Mouse (Mus musculus) right cerebral cortex, postnatal 14 days (tissue): ENCODE measurements around the gene Hmgb1.

Experiments used
- DNase-seq: peaks from one replicate; pipeline ENCODE4 v3.0.0; 2022

Gene Hmgb1

DNA sequence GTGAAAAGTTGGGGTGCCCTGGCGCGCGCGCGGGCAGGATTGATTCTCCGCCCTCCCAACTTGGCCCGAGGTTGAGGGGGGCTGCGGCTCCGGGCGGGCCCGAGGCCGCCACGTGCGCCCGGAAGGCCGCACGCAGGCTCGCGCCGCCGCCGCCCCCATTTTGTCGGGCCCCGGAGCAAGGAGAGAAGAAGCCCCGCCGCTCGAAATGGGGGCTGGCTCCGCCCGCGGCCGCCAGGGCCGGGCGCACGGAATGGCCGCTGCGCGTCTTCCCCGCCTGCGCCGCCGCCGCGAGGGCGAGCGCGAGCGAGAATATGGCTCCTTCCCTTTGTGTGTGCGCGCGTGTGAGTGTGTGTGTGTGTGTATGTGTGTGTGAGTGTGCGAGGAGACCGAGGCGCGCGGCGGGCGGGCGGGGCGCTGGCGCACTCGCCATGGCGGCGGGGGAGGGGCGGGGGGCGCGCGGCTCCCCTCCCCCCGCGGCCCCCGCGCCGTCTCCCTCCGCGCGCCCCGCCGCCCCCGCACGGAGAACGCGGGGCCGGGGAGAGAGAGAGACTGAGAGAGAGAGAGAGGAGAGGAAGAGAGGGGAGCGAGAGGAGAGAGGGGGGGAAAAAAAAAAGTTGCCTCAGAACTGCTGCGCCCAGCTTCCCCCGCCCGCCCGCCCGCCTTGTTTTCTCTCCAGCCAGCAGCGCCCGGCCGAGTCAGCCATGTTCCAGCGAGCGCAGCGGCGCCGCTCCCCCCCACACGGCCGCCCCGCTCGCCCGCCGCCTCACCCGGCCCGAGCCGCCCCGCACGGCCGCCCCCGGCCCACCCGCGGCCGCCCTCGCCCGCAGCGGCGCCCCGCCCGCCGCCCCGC lies 132.5 kb downstream of the Hmgb1 start:
- peak; percentile 84 for DNase-seq

DNA sequence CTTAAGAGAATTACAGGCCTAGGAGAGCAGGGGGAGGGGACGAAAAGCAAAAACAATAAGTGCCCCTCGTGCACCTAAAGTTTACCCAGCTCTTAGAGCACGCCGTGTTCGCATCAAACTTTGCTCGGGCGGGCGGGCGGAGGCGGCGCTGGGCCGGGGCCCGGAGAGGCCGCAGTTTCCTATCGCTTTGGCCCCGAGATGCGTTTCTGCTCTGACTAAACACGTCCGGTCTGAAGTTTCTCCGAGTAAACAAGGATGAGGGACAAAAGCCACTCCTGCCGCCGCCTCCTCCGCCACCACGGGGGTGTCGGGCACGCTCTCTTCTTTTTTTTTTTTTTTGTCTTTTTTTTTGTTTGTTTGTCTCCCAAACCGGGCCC lies 133.1 kb downstream of the Hmgb1 start:
- DNase-seq, result no peak

DNA sequence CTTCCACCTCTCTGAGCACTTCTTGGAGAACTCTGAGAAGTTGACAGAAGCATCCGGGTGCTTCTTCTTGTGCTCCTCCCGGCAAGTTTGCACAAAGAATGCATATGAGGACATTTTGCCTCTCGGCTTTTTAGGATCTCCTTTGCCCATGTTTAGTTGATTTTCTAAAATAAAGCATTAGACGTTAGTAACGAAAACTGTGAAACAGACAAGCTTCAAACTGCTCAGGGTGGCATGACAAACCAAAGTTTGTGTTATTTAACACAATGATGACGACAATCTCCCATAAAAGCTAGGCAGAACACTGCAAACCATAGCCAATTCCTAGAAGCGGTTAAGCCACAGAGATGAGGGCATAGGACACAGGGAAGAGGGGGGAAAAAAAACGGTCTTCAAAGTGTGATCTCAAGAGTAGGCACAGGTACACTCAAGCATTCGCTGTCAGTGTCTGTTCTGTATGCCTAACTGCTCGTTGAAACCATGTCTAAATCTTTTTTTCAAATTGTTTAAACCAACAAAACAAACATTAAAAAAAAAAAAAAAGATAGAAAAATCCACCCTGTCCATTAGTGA lies 133.6 kb downstream of the Hmgb1 start:
- no peak for DNase-seq

DNA sequence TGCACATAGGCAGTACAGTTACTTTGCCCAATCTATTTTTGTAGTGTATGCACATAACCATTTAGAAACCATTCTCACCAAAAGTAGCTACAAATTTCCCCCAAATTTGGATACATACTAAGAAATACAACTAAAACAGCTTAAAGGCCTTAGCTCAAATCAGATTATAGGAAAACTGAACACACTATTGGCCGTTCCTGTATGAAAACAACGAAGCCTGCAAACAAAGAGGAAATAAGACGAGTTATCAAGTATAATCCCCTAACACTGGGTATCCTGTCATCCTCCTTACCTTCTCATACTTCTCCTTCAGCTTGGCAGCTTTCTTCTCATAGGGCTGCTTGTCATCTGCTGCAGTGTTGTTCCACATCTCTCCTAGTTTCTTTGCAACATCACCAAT lies 134.9 kb downstream of the Hmgb1 start:
- no peak for DNase-seq

DNA sequence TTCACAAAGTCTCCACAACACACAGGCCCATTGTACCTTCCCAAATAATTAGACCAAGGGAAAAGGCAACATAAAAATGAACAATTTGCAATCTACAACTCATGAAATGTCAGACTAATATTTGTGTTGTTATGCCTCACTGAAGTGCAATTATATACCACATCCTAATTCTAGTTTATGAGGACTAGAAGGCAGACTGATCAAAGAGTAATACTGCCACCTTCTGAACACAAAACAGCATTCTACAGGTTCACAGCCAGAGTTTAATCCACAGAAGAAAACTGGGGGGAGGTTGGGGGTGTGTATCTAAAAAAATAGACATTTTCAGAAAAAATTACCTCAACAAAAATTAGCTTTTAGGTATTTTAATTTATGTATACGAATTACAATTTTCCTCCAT lies 135.3 kb downstream of the Hmgb1 start:
- DNase-seq, result no peak

DNA sequence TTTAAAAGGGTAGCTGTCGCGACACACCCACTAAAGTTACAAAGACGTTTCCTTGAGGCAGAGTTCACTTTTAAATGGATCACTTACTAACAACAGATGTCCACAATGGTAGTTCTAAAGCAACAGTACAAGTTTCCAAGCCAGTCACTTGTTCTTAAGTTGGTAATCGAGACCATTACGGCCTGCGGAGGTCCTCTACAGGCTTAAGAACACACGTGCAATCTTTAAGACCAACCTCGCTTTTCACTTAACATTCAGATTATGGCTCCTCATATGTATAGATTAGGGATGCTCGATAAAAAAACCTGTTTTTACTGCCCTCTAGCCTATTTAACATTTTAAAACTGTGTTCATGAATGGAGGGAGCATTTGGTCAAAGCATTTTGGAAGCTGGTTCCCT lies 137.6 kb downstream of the Hmgb1 start:
- DNase-seq, result no peak

DNA sequence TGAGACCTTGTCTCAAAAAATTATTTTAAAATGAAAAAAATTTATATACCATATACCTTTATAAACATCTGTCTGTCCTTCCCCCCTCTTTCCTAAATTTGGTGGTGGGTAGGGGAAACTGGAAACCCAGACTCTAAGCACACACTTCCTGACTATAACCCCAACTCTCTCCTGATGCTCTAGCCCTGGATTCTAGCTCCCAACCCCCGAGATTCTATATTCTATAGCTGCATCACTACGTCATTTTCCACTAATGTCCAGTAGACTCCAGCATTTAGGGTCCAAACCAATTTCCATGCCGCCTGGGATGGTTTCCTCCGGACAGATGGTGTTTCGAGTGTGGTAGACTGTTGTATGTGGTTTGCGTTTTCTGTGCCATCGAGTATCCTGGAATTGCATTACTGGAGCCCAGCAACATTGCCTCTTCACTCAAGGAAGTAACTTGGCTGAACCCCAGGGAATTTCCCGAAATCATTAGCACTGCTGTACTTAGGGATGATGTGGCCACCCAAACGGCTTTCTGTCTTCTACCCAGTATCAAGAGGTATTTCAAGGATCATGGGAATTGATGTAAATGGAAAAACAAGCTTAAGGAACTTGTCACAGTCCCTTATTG lies 138.7 kb downstream of the Hmgb1 start:
- no peak for DNase-seq

DNA sequence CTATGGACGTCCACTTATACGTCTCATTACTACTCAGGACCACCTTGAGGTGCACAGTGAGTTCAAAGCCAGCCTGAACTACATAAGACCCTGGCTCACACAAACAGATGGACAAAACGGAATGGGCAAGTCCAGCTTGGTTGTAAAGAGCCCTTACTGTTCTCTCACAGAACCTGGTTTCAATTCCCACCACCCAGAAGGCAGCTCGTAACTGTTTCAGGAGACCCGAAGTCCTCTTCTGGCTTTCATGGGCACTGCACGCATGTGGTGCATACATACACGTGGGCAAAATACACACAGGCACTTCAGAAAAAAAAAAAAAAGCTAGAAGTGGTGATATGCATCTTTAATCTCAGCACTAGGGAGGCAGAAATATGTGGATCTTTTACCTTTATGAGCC lies 139.2 kb downstream of the Hmgb1 start:
- no peak for DNase-seq

DNA sequence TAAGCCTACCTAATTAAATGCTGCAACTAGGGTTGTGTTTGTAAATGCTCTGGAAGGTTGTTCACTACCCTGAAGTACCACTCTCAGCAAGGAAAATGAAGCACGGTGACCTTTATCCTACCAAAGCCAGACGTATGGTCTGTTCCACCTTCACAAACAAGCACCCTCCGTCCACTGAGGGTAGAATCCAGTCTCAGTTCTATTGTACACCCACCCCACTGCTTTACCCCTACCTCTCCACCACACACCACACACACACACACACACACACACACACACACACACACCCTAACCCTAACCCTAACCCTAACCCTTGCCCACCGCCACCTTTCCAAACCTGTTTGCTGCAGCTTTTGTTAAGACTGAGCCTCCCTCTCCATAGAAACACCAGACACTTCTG lies 140.2 kb downstream of the Hmgb1 start:
- no peak for DNase-seq

DNA sequence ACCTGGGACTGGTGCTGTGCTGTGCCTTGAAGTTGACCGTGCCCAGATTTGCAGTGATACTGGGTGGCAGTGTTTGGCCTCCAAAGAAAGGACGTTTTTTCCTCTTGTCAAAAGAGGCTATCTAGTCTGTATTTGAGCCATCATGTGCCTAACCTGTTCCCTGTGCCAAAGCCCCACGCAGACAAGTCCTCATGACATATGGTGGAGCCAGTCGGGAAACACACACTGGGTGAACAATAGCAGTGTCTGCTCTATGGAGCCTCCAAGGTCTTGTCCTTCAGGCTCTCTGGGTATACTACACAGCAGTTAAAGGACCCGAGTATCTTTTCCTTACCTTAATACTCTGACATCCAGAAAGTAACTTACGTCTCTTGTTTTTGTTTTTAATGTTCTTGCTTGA lies 141.0 kb downstream of the Hmgb1 start:
- DNase-seq, result no peak

DNA sequence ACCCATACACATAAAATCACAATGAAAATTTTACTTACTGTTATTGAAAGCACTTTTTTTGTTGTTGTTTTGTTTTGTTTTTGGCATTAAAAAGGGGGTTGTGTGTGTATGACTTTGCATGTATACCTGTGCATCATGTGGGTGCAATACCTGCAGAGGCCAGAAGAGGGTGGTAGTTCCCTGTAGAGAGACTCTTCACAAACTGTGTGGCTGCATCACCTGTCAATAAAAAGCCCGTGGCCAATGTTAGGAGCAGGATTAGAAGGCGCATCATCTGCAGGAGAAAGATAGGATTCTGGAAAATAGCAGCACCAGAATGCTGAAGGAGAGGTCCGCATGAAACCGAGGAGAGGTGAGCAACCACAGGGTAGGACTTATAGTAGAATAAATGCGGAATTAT lies 144.5 kb downstream of the Hmgb1 start:
- peak; percentile 32 for DNase-seq

DNA sequence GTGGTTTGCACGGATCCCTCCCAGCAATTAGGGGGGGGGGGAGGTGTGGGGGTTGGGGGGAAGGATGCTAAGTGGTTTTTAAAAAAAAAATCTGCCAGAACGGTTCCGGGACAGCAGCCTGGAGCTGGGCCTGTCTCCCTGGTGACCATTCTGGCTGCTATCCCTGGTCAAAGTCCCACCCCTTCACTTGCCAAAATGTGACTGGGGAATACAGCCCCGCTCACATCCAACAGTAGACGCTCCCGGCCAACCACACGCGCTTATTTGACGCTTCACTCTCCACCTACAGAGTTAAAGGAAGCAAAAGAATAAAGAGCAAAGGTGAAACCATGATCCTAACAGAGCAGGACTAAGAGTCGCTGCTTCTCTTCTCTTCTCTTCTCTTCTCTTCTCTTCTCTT lies 146.6 kb downstream of the Hmgb1 start:
- DNase-seq, result no peak

DNA sequence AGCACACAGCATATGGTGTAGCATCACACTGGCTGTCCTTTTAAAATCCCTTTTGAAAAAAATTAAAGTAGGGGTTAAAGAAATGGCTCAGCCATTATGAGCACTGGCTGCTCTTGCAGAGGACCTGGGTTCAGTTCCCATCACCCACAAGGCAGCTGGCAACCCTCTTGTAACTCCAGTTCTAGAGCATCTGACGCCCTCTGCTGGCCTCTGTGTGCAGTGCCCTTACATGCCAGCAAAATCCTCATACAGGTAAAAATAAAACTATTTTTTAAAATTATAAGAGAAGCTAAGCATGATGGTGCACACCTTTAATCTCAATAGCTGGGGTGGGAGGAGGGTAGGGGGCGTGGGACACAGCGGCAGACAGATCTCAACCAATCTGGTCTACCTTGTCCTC lies 147.4 kb downstream of the Hmgb1 start:
- DNase-seq, result no peak

DNA sequence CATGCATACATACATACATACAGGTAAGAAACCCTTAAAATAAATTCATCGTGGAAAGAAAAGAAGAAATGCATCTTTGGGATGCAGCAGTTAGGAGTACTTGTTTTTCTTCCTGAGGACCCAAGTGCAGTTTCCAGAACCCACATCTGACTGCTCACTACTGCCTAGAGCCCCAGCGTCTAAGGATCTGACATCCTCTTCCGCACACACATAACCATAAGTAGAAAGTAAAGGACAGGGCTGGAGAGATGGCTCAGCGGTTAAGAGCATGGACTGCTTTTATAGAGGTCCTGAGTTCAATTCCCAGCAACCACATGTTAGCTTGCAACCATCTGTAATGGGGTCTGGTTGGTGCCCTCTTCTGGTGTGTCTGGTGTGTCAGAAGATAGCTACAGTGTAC lies 151.9 kb downstream of the Hmgb1 start:
- DNase-seq, result no peak

DNA sequence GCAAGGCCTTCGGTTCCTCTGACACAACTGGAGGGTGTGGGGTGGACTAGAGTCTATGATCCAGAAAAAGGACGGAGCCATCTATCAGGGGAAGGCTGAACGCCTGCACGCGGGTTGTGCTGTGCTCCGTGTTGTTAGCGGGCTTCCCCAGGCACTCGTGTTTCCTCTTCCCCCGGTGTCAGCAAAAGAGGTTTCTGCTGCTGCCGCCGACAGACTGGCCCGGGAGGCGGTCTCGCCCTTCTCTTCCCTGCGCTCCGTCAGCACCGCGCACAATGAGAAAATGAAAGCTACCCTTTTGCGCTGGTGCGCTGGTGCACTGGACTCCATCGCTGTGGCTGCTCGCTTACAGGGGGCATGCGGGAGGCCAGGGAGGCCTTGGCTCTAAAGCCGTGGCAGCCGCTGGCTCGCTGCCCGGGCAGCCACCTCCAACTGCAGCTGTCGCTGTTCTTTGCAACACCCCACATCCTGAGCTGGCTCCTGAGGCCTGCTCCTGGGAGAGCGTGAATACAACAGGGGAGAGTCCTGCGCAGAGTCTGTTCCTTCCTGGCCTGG lies 153.0 kb downstream of the Hmgb1 start:
- peak; percentile 39 for DNase-seq

DNA sequence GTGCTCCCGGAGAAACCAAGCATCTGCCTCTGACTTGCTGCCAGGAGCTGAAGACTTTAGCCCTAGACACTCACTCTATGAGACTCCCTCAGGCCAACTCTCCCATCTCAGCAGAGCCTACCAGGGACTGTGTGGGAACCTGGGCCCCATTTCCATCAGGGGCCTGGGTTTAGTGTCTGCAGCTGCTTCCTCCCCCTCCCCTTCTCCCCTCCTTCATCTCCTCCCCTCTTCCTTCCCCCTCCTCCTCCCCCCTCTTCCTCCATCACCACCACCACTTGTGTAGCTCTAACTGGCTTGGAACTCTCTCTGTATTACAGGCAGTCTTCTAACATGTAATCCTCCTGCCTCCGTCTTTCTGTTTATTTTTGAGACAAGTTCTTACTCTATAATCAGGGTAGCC lies 154.2 kb downstream of the Hmgb1 start:
- DNase-seq, result no peak

DNA sequence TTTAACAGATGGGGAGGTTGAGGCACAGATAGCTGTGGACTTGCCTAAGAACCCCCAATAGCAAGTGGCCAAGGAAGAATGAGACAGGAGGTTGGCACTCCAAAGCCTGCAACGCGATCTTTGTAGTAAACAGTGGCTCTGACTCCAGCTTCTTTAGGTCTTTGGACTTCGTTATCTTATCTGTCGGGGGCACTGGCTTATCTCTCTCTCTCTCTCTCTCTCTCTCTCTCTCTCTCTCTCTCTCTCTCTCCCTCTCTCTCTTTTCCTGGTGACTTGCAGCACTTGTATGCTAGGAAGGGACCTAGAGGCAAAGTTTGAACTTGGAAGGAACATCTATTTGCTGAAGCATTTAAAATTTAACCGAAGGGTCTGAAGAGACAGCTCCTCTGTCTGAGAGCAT lies 155.9 kb downstream of the Hmgb1 start:
- DNase-seq, result no peak

DNA sequence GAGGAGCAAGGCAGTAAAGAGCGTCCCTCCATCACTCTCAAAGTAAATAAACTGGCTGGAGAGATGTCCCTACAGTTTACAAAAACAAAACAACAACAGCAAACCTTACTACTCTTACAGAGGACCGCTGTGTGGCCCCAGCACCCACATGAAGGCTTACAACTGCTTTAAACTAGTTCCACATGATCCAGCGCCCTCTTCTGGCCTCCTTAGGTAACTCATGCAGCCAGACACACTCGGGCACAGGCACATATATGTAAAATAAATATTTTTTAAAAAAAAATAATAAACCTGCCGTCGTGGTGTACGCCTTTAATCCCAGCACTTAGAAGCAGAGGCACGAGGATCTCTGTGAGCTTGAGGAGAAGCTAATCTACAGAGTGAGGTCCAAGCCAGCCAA lies 156.9 kb downstream of the Hmgb1 start:
- no peak for DNase-seq

DNA sequence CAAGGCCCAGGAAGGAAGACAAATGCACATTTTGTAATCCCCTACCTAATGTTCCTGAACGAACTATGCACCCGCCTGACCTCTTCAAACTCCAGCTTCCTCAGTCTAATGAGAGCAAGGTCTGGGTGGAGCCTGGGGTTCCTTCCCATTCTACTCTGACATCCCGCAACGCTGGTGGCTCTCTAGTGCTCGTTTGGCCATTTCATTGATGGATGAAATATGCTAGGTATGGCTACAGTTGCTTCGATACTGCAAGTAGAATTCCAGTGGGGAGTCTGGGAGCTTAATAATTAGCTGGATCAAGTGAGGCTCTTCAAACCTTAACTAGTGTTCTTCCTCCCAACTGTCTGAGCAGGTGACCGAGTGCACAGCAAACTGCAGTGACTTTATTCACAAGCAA lies 163.2 kb downstream of the Hmgb1 start:
- no peak for DNase-seq

DNA sequence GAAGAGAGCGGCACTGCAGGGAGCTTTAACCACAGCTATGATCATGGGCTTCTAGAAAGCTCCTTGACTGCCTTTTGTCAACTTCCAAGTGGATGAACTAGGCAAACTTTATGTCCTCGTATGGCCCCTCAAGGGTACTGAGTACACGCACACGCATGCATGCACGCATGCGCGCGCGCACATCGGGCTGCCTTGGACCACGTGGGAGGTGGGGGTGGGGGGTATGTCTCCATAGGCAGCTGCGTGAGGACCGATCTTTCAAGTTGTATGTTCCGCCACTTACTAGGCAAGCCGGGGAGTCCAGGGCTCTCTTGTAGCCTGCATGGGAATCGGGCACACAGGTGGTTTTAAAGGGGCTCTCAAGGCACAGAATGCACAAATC lies 163.6 kb downstream of the Hmgb1 start:
- DNase-seq, result no peak

DNA sequence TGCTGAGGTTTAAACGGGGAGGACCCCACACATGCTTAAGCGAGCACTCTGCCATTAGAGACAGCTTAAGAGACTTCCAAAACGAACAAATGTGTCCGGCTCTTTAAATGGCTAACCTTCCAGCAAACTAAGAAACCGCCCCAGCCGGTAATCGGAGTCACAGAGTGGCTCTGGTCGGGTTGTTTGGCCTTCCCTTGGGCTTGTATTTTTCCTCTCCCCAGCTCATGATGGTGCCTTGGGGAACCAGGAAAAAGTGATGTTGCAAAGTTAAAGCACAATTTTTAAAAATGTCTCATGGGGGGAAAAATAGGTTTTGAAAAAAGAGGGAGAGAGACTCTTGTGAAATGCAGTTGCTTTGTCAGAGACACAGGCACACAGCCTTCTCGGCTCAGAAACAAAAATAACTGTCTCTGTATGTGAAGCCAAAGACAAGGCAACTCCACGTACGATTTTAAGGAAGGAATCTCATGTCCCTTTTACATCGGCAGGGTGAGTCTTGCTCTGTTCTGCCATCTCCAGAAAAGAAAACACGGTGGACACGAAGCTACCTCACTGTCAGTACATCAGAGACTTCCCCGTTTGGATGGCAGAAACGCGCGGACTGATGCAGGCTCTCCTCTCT lies 164.1 kb downstream of the Hmgb1 start:
- DNase-seq, result no peak

DNA sequence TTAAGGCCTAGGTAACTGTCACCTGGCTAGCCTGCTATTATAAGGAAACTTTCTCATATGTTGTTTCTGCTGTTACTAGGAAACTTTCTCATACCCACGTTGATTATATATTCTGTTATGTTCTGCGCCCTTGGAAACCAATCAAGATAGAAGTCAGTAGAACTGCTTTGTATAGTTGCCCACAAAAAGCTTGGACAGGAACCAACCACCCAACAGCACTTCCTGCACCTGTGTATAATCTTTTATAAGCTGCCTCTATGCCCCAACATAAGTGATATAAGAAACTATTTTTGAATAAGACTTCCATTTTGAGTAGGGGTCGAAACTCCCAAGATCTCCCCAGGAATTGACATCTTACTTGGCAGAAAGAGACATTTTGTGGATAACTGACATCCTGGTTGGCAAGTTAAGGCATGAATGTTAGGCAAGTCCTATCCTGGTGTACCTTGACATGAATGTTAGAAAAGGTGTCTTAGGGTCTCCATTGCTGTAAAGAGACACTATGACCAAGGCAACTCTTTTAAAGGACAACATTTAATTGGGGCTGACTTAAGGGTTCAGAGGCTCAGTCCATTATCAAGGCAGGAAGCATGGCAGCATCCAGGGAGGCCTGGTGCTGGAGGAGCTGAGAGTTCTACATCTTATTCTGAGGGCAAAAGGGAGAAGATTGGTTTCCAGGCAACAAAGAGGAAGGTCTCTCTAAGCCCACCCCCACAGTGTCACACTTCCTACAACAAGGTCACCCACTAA lies 166.4 kb downstream of the Hmgb1 start:
- DNase-seq, result no peak

DNA sequence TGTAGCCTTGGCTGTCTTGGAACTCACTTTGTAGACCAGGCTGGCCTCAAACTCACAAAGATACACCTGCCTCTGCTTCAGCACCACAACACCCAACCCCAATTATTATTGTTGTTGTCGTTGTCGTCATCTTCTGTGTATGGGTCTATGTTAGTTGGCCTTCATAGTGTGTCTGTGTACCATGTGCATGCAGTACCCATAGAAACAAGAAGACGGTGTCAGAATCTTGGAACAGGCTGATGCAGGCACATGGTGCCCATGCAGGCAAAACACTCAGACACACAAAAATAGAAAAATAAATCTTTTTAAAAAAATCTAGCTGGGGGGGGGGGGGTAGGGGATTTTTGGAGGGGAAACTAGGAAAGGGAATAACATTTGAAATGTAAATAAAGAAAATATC lies 167.1 kb downstream of the Hmgb1 start:
- no peak for DNase-seq
